In genomic region chr4:150539846-150540245, GRCm38 (mm10) we compare ENCODE assay signal across 10 mouse cellular contexts.
DNase-seq lines count a peak whose midpoint lies in the region; ATAC-seq lines count a peak whose summit lies in the region.
"Had no signal": no experiment of that assay in that cellular context is flagged by ENCODE, and none has a peak within 500 bp of the region (broad histone marks: within the 10 kb centered on the region; RNA-seq: fewer than 3 reads in every experiment).

No protein-coding gene starts in this region.

- no peak overlapping the region for H3K9ac ChIP-seq in kidney, embryonic 15.5 days
- no peak overlapping the region for H3K9ac ChIP-seq in midbrain, embryonic 14.5 days (replicated peaks; ENCODE audit: low read length)
- H3K9ac ChIP-seq: limb, embryonic 12.5 days had no signal

- H3K27me3 ChIP-seq in kidney, embryonic 15.5 days, result no peaks in the 10 kb centered on the region
- H3K27me3 ChIP-seq in midbrain, embryonic 14.5 days (ENCODE audit: control insufficient read depth, insufficient read depth, low read length), result no peaks in the 10 kb centered on the region
- H3K27me3 ChIP-seq in heart, embryonic 10.5 days (ENCODE audit: insufficient read depth, poor library complexity, severe bottlenecking), result no peaks in the 10 kb centered on the region
- H3K27me3 ChIP-seq: limb, embryonic 12.5 days had no signal

- DNase-seq in kidney, postnatal 25 days, result no peak
- peak; percentile 69 for DNase-seq in midbrain, embryonic 14.5 days
- peak; percentile 42 to 53 for DNase-seq in thymus, postnatal 36 days
- DNase-seq in natural killer cell, adult 2 months (ENCODE audit: low spot score in 2 of 2), result no peak
- no peak for DNase-seq in heart, embryonic 10.5 days (ENCODE audit: low spot score)
- DNase-seq in embryo, embryonic 10.5 days (ENCODE audit: low spot score), result no peak

- H3K27ac ChIP-seq in kidney, embryonic 15.5 days, result 0 out of 2 replicates have a peak overlapping the region, but pooled peaks have one; percentile 41
- H3K27ac ChIP-seq in midbrain, embryonic 14.5 days (replicated peaks; ENCODE audit: low read depth, low read length), result peak overlapping the region; percentile 73
- no peak overlapping the region for H3K27ac ChIP-seq in heart, embryonic 10.5 days
- H3K27ac ChIP-seq: kidney, postnatal 0 days; limb, embryonic 12.5 days had no signal

- no peaks in the 10 kb centered on the region for H3K9me3 ChIP-seq in kidney, embryonic 15.5 days (replicated peaks)
- H3K9me3 ChIP-seq in midbrain, embryonic 14.5 days (ENCODE audit: control insufficient read depth, low read length), result no peaks in the 10 kb centered on the region
- H3K9me3 ChIP-seq in heart, embryonic 10.5 days, result no peaks in the 10 kb centered on the region
- H3K9me3 ChIP-seq: limb, embryonic 12.5 days had no signal

- H3K4me1 ChIP-seq in kidney, embryonic 15.5 days, result peaks cover 6% of the 10 kb centered on the region
- peaks cover 11% of the 10 kb centered on the region for H3K4me1 ChIP-seq in midbrain, embryonic 14.5 days (ENCODE audit: control insufficient read depth, insufficient read depth, low read length)
- H3K4me1 ChIP-seq in heart, embryonic 10.5 days, result no peaks in the 10 kb centered on the region
- H3K4me1 ChIP-seq: limb, embryonic 12.5 days had no signal

- ATAC-seq in kidney, embryonic 15.5 days (replicated peaks; ENCODE audit: low FRiP score), result no peak
- ATAC-seq in hematopoietic stem cell, adult 5-6 weeks (replicated peaks in 1 of 2; ENCODE audit: insufficient read depth in 1 of 2, low FRiP score in 2 of 2, low TSS enrichment in 1 of 2, low read depth in 1 of 2, poor library complexity in 2 of 2, severe bottlenecking in 2 of 2), result peak; percentile 73 to 80; a peak in 3 of 4 replicates
- peak; percentile 72; the same call in 1 of the 2 replicates for ATAC-seq in midbrain, embryonic 14.5 days (ENCODE audit: low FRiP score, low TSS enrichment)

- peaks cover 32% of the 10 kb centered on the region for H3K36me3 ChIP-seq in kidney, embryonic 15.5 days
- H3K36me3 ChIP-seq in midbrain, embryonic 14.5 days (ENCODE audit: control insufficient read depth, insufficient read depth, low read length), result peaks cover 9% of the 10 kb centered on the region
- peaks cover 35% of the 10 kb centered on the region for H3K36me3 ChIP-seq in heart, embryonic 10.5 days

- H3K4me2 ChIP-seq in kidney, embryonic 15.5 days, result no peak overlapping the region
- H3K4me2 ChIP-seq in midbrain, embryonic 14.5 days (ENCODE audit: low read length), result no peak overlapping the region
- H3K4me2 ChIP-seq: limb, embryonic 12.5 days had no signal

- H3K4me3 ChIP-seq in kidney, embryonic 15.5 days (replicated peaks), result no peak overlapping the region
- no peak overlapping the region for H3K4me3 ChIP-seq in midbrain, embryonic 14.5 days (replicated peaks; ENCODE audit: low read depth, low read length)
- H3K4me3 ChIP-seq in heart, embryonic 10.5 days, result no peak overlapping the region
- H3K4me3 ChIP-seq: limb, embryonic 12.5 days had no signal

- WGBS in kidney, embryonic 15.5 days, result 82% methylated on average over 1 of the region's 1 CpGs
- WGBS in midbrain, embryonic 14.5 days, result 24% methylated on average over 1 of the region's 1 CpGs
- 74% methylated on average over 1 of the region's 1 CpGs for WGBS in heart, embryonic 10.5 days

Comparison
In these comparisons a context has a peak if more than half of its experiments do, and no peak if none do; other contexts are left out.
1. DNase-seq: peak in midbrain, embryonic 14.5 days (single experiment) and thymus, postnatal 36 days (2 of 2); none in kidney, postnatal 25 days (0 of 2), natural killer cell, adult 2 months (0 of 2), heart, embryonic 10.5 days (single experiment) and embryo, embryonic 10.5 days (single experiment).